Mouse (Mus musculus) CH12.LX (cell line): ENCODE measurements around the gene Ajm1. TPM values are rescaled to one million over a fixed set of nuclear protein-coding genes. Genes with fewer than 3 reads are reported as not detected.

Source experiments
- DNase-seq: peaks from one replicate; pipeline ENCODE4 v3.0.0-alpha.2; 2013; ENCODE audit errors: extremely low read depth
- H3K27ac ChIP-seq: 2 replicates; pipeline ENCODE4 v1.5.1; 2012; ENCODE audit warnings: low read depth, mild to moderate bottlenecking, control low read depth, moderate library complexity; ENCODE audit not compliant: insufficient read depth
- H3K27me3 ChIP-seq: replicated peaks from 2 replicates; pipeline ENCODE3; 2012; ENCODE audit warnings: inconsistent platforms
- H3K36me3 ChIP-seq, 2 experiments: replicated peaks in 1 of 2; 2 replicates each; pipeline versions ENCODE3 to v1.6.1; 2012; ENCODE audit warnings: inconsistent platforms in 1 of 2, low read length in 1 of 2, mild to moderate bottlenecking in 1 of 2, mixed read lengths in 1 of 2, moderate library complexity in 1 of 2; ENCODE audit not compliant: control insufficient read depth in 1 of 2, insufficient read depth in 1 of 2
- H3K4me1 ChIP-seq, 2 experiments: 2 replicates each; pipeline ENCODE4 v1.6.1; 2012; ENCODE audit warnings: inconsistent platforms in 1 of 2, moderate library complexity in 1 of 2; ENCODE audit not compliant: insufficient read depth in 2 of 2, control insufficient read depth in 1 of 2
- H3K4me2 ChIP-seq: 2 replicates; pipeline ENCODE4 v1.6.1; 2012; ENCODE audit warnings: low read depth, mild to moderate bottlenecking, control low read depth; ENCODE audit not compliant: poor library complexity, insufficient read depth, severe bottlenecking
- H3K4me3 ChIP-seq, 3 experiments: fragments of 150-350 bp in 1 of 3; sonication (generic) in 1 of 3; replicated peaks in 1 of 3; 2 replicates each; pipeline versions ENCODE3 to v1.5.1; 2011 to 2012; ENCODE audit warnings: low read depth in 2 of 3, low read length in 2 of 3, mild to moderate bottlenecking in 2 of 3, moderate library complexity in 2 of 3, control low read depth in 1 of 3, improper control_type of control experiment in 1 of 3, inconsistent platforms in 1 of 3, mixed read lengths in 1 of 3; ENCODE audit not compliant: poor library complexity in 1 of 3
- H3K79me2 ChIP-seq: replicated peaks from 2 replicates; pipeline ENCODE4 v1.6.1; 2012; ENCODE audit warnings: mild to moderate bottlenecking, moderate library complexity; ENCODE audit not compliant: control insufficient read depth, poor library complexity, insufficient read depth, severe bottlenecking; ENCODE audit errors: extremely low read depth
- H3K9ac ChIP-seq: 2 replicates; pipeline ENCODE4 v1.6.1; 2012; ENCODE audit warnings: low read depth, mild to moderate bottlenecking, control low read depth, moderate library complexity; ENCODE audit not compliant: insufficient read depth
- H3K9me3 ChIP-seq: replicated peaks from 2 replicates; pipeline ENCODE3; 2012; ENCODE audit warnings: low read length, inconsistent platforms, mixed read lengths
- CHD1 ChIP-seq: IDR thresholded peaks from 2 replicates; pipeline ENCODE4 v1.6.1; 2012; ENCODE audit warnings: low read depth, low read length, improper control_type of control experiment, inconsistent platforms
- CTCF ChIP-seq, 2 experiments: IDR thresholded peaks in 1 of 2; conservative IDR thresholded peaks in 1 of 2; 2 replicates each; pipeline ENCODE4 v1.5.1; 2011 to 2012; ENCODE audit warnings: low read depth in 2 of 2, low read length in 2 of 2, improper control_type of control experiment in 1 of 2, inconsistent platforms in 1 of 2, mild to moderate bottlenecking in 1 of 2, moderate library complexity in 1 of 2
- E2F4 ChIP-seq: IDR thresholded peaks from 2 replicates; pipeline ENCODE4 v1.6.1; 2011; ENCODE audit warnings: low read depth, low read length, improper control_type of control experiment; ENCODE audit not compliant: insufficient replicate concordance
- EP300 ChIP-seq: IDR thresholded peaks from 2 replicates; pipeline ENCODE4 v1.6.1; 2011; ENCODE audit warnings: low read length, improper control_type of control experiment
- GABPA ChIP-seq: IDR thresholded peaks from 2 replicates; pipeline ENCODE4 v1.6.1; 2012; ENCODE audit warnings: low read depth, low read length, improper control_type of control experiment, inconsistent platforms; ENCODE audit not compliant: insufficient replicate concordance
- JUN ChIP-seq: IDR thresholded peaks from 2 replicates; pipeline ENCODE4 v1.6.1; 2011; ENCODE audit warnings: low read depth, mild to moderate bottlenecking, low read length, improper control_type of control experiment, moderate library complexity; ENCODE audit not compliant: insufficient read depth
- JUND ChIP-seq: conservative IDR thresholded peaks from 2 replicates; pipeline ENCODE4 v1.6.1; 2011; ENCODE audit warnings: low read depth, low read length, improper control_type of control experiment
- MEF2A ChIP-seq: IDR thresholded peaks from 2 replicates; pipeline ENCODE4 v1.6.1; 2014; ENCODE audit warnings: low read depth, mild to moderate bottlenecking, inconsistent platforms, low read length, improper control_type of control experiment, borderline replicate concordance
- MYC ChIP-seq: IDR thresholded peaks from 2 replicates; pipeline ENCODE4 v1.6.1; 2011; ENCODE audit warnings: low read depth, mild to moderate bottlenecking, improper control_type of control experiment, low read length
- NRF1 ChIP-seq: IDR thresholded peaks from 2 replicates; pipeline ENCODE4 v1.6.1; 2014; ENCODE audit warnings: low read depth, mild to moderate bottlenecking, inconsistent platforms, low read length, improper control_type of control experiment, moderate library complexity
- POLR2A ChIP-seq: IDR thresholded peaks from 2 replicates; pipeline ENCODE4 v1.6.1; 2011; ENCODE audit warnings: low read depth, mild to moderate bottlenecking, improper control_type of control experiment, low read length
- POLR2AphosphoS2 ChIP-seq: IDR thresholded peaks from 2 replicates; pipeline ENCODE4 v1.6.1; 2011; ENCODE audit warnings: low read depth, low read length, improper control_type of control experiment
- SIN3A ChIP-seq: IDR thresholded peaks from 2 replicates; pipeline ENCODE4 v1.6.1; 2012; ENCODE audit warnings: low read length, improper control_type of control experiment, inconsistent platforms
- SMC3 ChIP-seq: IDR thresholded peaks from 2 replicates; pipeline ENCODE4 v1.6.1; 2011; ENCODE audit warnings: low read depth, low read length, improper control_type of control experiment
- UBTF ChIP-seq: IDR thresholded peaks from 2 replicates; pipeline ENCODE4 v1.6.1; 2012; ENCODE audit warnings: low read depth, mild to moderate bottlenecking, inconsistent platforms, low read length, improper control_type of control experiment, moderate library complexity
- USF1 ChIP-seq: IDR thresholded peaks from 2 replicates; pipeline ENCODE4 v1.6.1; 2014; ENCODE audit warnings: low read depth, mild to moderate bottlenecking, inconsistent platforms, low read length, improper control_type of control experiment
- USF2 ChIP-seq: conservative IDR thresholded peaks from 2 replicates; pipeline ENCODE4 v1.6.1; 2011; ENCODE audit warnings: low read depth, low read length, improper control_type of control experiment
- dilution Hi-C: fragments of 300-500 bp; cut with MboI; formaldehyde crosslinking; loops from 2 replicates; pipeline ENCODE4 v1.14.3; 2020; ENCODE audit warnings: low sequenced_read_pairs; ENCODE audit not compliant: extremely low pct_unique_long_range_greater_than_20kb, extremely low pct_ligation_motif_present
- in situ Hi-C: fragments of 300-500 bp; cut with MboI; formaldehyde crosslinking; loops from 3 replicates; pipeline ENCODE4 v1.14.3; 2019; ENCODE audit warnings: low sequenced_read_pairs, low pct_ligation_motif_present, low pct_unique_long_range_greater_than_20kb, mixed read lengths
- polyA plus RNA-seq: library from polyadenylated mRNA; unstranded; fragments of >175 nt; gene quantifications from 2 replicates; pipeline ENCODE4 v1.2.1, GENCODE M21; 2012; ENCODE audit warnings: low read depth; ENCODE audit not compliant: insufficient read length
- total RNA-seq, 2 experiments: library from RNA; depleted of rRNA; stranded (reverse); fragments of 300-350 nt in 1 of 2; fragments of >200 nt in 1 of 2; gene quantifications; 2 replicates each; pipeline ENCODE4 v1.2.3; 2012 to 2014

Gene Ajm1
- total and polyA plus RNA-seq, 3 experiments = 0.31 to 1.4 (median 1.4) TPM

DNA sequence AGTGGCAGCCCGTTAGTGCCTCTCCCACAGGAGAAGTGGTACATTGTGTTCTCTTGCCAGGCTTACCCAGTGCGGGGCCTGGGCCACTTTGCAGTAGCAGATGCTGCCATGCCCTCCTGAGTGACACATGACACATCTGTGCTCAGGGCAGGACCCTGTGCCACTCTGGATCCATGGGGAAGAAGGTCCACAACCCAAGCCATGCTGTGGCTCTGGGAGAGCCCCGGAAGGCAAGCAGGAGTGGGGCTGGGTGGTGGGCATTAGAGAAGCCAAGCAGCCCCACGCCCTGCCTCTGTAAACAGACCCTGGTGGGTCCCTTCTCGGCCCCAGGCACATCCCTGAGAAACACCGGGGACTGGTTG is 1.5 kb upstream of the Ajm1 start:
- Histone ChIP-seq H3K4me2 (no peak overlapping the region), H3K27me3 (no peaks in the 10 kb centered on the region)
- TF ChIP-seq SIN3A = no peak
- TF ChIP-seq E2F4 = no peak
- no peak for TF ChIP-seq NRF1
- no peak for TF ChIP-seq JUN
- no peak for TF ChIP-seq UBTF
- no peak for TF ChIP-seq CHD1
- no peak for TF ChIP-seq SMC3
- no peak for TF ChIP-seq JUND
- TF ChIP-seq MYC = no peak
- no peak for TF ChIP-seq POLR2AphosphoS2
- no peak for TF ChIP-seq CTCF (conservative IDR thresholded peaks at IDR 0.05 in 1 of 2, IDR thresholded peaks at IDR 0.05 in 1 of 2; ENCODE audit: low read depth in 2 of 2, low read length in 2 of 2)
- no peak for TF ChIP-seq POLR2A
- no peak for TF ChIP-seq USF1
- no peak for TF ChIP-seq GABPA
- no peak for TF ChIP-seq USF2
- TF ChIP-seq, all 38 proteins: peak for 0
- Histone ChIP-seq H3K36me3 (peaks cover 48 to 80% of the 10 kb centered on the region in 2 experiments), H3K79me2 (no peaks in the 10 kb centered on the region), H3K9me3 (peaks cover 21% of the 10 kb centered on the region), H3K4me1 (peaks cover 5 to 24% of the 10 kb centered on the region in 2 experiments; a peak in 3 of 4 replicates), H3K9ac (no peak overlapping the region), H3K27ac (no peak overlapping the region), H3K4me3 (no peak overlapping the region)
- in situ Hi-C loops = no loop called here
- dilution Hi-C loops = no loop called here
- DNase-seq = no peak

- no peak overlapping the region for H3K4me3 ChIP-seq
- no peak overlapping the region for H3K9ac ChIP-seq
- H3K79me2 ChIP-seq = no peaks in the 10 kb centered on the region
- no peak for DNase-seq
- H3K9me3 ChIP-seq = peaks cover 26% of the 10 kb centered on the region
- peaks cover 46 to 80% of the 10 kb centered on the region in 2 experiments for H3K36me3 ChIP-seq
- dilution Hi-C loops (no loop called here), in situ Hi-C loops (no loop called here)
- no peak overlapping the region for H3K27ac ChIP-seq
- H3K27me3 ChIP-seq = no peaks in the 10 kb centered on the region
- peaks cover 5 to 24% of the 10 kb centered on the region in 2 experiments; a peak in 3 of 4 replicates for H3K4me1 ChIP-seq
- TF ChIP-seq MEF2A (no peak), EP300 (no peak)
- no peak overlapping the region for H3K4me2 ChIP-seq
These were observed 1.0 kb upstream of the Ajm1 start for GRCm38 (mm10) chr2:25582466-25583119.
